Mouse (Mus musculus): ENCODE results near the gene Il6st.

- TF ChIP-seq MAX (IDR thresholded peaks at IDR 0.05): no peak
- no peak for TF ChIP-seq CTCF (IDR thresholded peaks at IDR 0.05; ENCODE audit: control insufficient read depth, insufficient read depth, insufficient read length)
- peak; percentile 4 for TF ChIP-seq MYOD1 (IDR thresholded peaks at IDR 0.05; ENCODE audit: control insufficient read depth, insufficient read length, low read depth)
- no peak for TF ChIP-seq MYOG (IDR thresholded peaks at IDR 0.05; ENCODE audit: control insufficient read depth, extremely low read depth, insufficient read length)
Observed at GRCm38 (mm10) chr13:112424635-112425034, 39.2 kb upstream of the Il6st start.
